11 mouse cellular contexts compared by ENCODE assay signal in genomic region chr14:22514362-22515084, GRCm38 (mm10).
DNase-seq lines count a peak whose midpoint lies in the region; ATAC-seq and TF ChIP-seq lines count a peak whose summit lies in the region.
"Had no signal": no experiment of that assay in that cellular context is flagged by ENCODE, and none has a peak within 500 bp of the region (broad histone marks: within the 10 kb centered on the region; RNA-seq: fewer than 3 reads in every experiment).

No protein-coding gene starts in this region.

- DNase-seq in gastrocnemius, adult 18-20 months (ENCODE audit: low spot score): peak; percentile 5
- DNase-seq in gastrocnemius, postnatal 36 days: no peak
- peak; percentile 95 for DNase-seq in lung, embryonic 14.5 days
- no peak for DNase-seq in lung, postnatal 25 days (ENCODE audit: low spot score)
- DNase-seq in brain, embryonic 14.5 days (ENCODE audit: low read depth): peak; percentile 88
- DNase-seq in lung, postnatal 0 days (ENCODE audit: low spot score): peak; percentile 85
- no peak for DNase-seq in spleen, postnatal 14 days (ENCODE audit: low spot score in 2 of 2)
- DNase-seq: heart, postnatal 36 days had no signal

- peak; percentile 81 for ATAC-seq in lung, embryonic 14.5 days (ENCODE audit: insufficient read depth)
- ATAC-seq in lung, postnatal 0 days: peak; percentile 68
- no peak for ATAC-seq in erythroid progenitor cell, adult 5-6 weeks (replicated peaks; ENCODE audit: low FRiP score, poor library complexity, severe bottlenecking)

- no peak overlapping the region for H3K27ac ChIP-seq in lung, embryonic 14.5 days (ENCODE audit: low read depth)
- H3K27ac ChIP-seq in lung, postnatal 0 days (ENCODE audit: low read length): no peak overlapping the region
- H3K27ac ChIP-seq: limb, embryonic 13.5 days had no signal

- no peaks in the 10 kb centered on the region for H3K9me3 ChIP-seq in lung, embryonic 14.5 days (ENCODE audit: low read depth, low read length)
- no peaks in the 10 kb centered on the region for H3K9me3 ChIP-seq in lung, postnatal 0 days (ENCODE audit: low read length)
- H3K9me3 ChIP-seq: limb, embryonic 13.5 days had no signal

- H3K4me3 ChIP-seq in lung, embryonic 14.5 days (ENCODE audit: low read depth, low read length): no peak overlapping the region
- H3K4me3 ChIP-seq in lung, postnatal 0 days (ENCODE audit: low read depth, low read length): no peak overlapping the region
- H3K4me3 ChIP-seq: erythroblast, embryonic 14.5 days; limb, embryonic 13.5 days had no signal

- 0 out of 2 replicates have a peak, but pooled peaks cover 3% of the 10 kb centered on the region for H3K4me1 ChIP-seq in lung, embryonic 14.5 days (ENCODE audit: insufficient read depth)
- no peaks in the 10 kb centered on the region for H3K4me1 ChIP-seq in lung, postnatal 0 days (ENCODE audit: insufficient read depth, low read depth, low read length)

- no peak for TF ChIP-seq POLR2A in brain, embryonic 14.5 days (IDR thresholded peaks at IDR 0.05; ENCODE audit: borderline replicate concordance, extremely low read depth, insufficient read depth, insufficient read length, poor library complexity, severe bottlenecking)

- H3K36me3 ChIP-seq in lung, embryonic 14.5 days (ENCODE audit: insufficient read depth): no peaks in the 10 kb centered on the region
- no peaks in the 10 kb centered on the region for H3K36me3 ChIP-seq in lung, postnatal 0 days (ENCODE audit: insufficient read depth, low read length)
- H3K36me3 ChIP-seq: limb, embryonic 13.5 days had no signal

- peak; percentile 79 for TF ChIP-seq EP300 in lung, postnatal 0 days (IDR thresholded peaks at IDR 0.05)

- TF ChIP-seq CTCF in lung, embryonic 14.5 days (IDR thresholded peaks at IDR 0.05; ENCODE audit: low read depth): no peak
- TF ChIP-seq CTCF in brain, embryonic 14.5 days (IDR thresholded peaks at IDR 0.05; ENCODE audit: borderline replicate concordance, extremely low read depth, insufficient read depth, insufficient read length): no peak
- no peak for TF ChIP-seq CTCF in lung, postnatal 0 days (IDR thresholded peaks at IDR 0.05)

- no peak overlapping the region for H3K4me2 ChIP-seq in lung, embryonic 14.5 days
- H3K4me2 ChIP-seq in lung, postnatal 0 days (replicated peaks; ENCODE audit: low read depth, low read length): no peak overlapping the region
- H3K4me2 ChIP-seq: limb, embryonic 13.5 days had no signal

- no peak overlapping the region for H3K9ac ChIP-seq in lung, embryonic 14.5 days
- no peak overlapping the region for H3K9ac ChIP-seq in lung, postnatal 0 days (replicated peaks; ENCODE audit: low read depth)
- H3K9ac ChIP-seq: limb, embryonic 13.5 days had no signal

- 41% methylated on average over 5 of the region's 5 CpGs for WGBS in lung, embryonic 14.5 days
- WGBS in lung, postnatal 0 days: 36% methylated on average over 5 of the region's 5 CpGs

- intact Hi-C loops in gastrocnemius, postnatal 36 days (cut with DNase I): no loop called here

- H3K27me3 ChIP-seq in lung, embryonic 14.5 days (ENCODE audit: insufficient read depth, low read length): no peaks in the 10 kb centered on the region
- H3K27me3 ChIP-seq in lung, postnatal 0 days (replicated peaks; ENCODE audit: insufficient read depth, low read length): no peaks in the 10 kb centered on the region
- H3K27me3 ChIP-seq: limb, embryonic 13.5 days had no signal

Comparison
In these comparisons a context has a peak if more than half of its experiments do, and no peak if none do; other contexts are left out.
1. DNase-seq: peak in gastrocnemius, adult 18-20 months (single experiment), lung, embryonic 14.5 days (single experiment), brain, embryonic 14.5 days (single experiment) and lung, postnatal 0 days (single experiment); none in gastrocnemius, postnatal 36 days (0 of 2), lung, postnatal 25 days (single experiment) and spleen, postnatal 14 days (0 of 2).